Comparison of ENCODE assay signal across 8 mouse cellular contexts in the genomic region with DNA sequence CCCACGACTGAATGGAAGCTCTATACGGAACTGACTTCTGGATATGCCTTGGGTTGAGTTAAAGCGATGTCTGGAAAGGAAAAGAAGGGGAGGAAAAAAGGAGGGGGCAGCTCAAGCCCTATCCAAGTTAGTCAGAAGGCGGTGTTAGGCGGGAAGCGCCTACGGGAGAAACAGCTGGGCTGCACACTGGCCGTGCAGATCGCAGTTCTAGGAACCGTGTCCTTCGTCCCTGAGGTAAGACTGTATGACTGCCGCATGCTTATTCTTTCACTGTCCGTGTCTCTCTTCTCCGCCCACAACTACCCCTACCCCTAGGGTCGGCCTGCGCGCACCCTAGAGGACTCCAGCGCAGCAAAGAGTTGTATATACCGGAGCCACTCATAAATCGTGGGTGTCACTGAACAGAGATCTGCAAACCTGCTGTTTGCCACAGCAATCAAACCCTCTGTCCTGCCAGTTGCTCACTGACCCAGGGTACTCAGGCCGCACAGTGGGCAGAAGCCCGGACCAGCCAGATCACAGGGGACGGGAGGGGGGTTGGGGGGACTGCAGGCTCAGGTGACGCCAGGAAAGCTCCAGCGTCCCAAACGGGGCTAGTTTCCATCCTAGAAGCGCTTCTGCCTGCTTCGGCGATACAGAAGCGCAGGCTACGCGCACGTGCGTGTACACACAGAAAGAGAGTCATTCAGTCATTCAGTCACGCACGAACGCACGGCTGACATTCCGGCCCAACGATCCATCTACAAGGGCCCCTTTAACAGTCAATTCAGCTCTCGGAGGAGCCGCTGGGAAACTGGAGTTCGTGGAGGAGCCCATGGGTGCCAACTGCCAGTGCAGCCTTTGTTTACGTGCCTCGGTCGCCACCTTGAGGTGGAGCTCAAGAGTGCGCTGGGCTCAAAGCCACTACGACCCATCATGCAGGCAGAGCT. TPM values are rescaled to one million over a fixed set of nuclear protein-coding genes. Genes with fewer than 3 reads are reported as not detected.
DNase-seq lines count a peak whose midpoint lies in the region; ATAC-seq and TF ChIP-seq lines count a peak whose summit lies in the region.

No protein-coding gene starts in this region.

- peak overlapping the region; percentile 99 for H3K4me2 ChIP-seq in heart, embryonic 13.5 days
- peak overlapping the region; percentile 85 for H3K4me2 ChIP-seq in kidney, postnatal 0 days (ENCODE audit: low read length)
- peak overlapping the region; percentile 84 for H3K4me2 ChIP-seq in liver, embryonic 12.5 days
- peak overlapping the region; percentile 90 for H3K4me2 ChIP-seq in stomach, embryonic 14.5 days (replicated peaks; ENCODE audit: low read depth, low read length)

- TF ChIP-seq POLR2A in brain, embryonic 14.5 days (IDR thresholded peaks at IDR 0.05; ENCODE audit: borderline replicate concordance, extremely low read depth, insufficient read depth, insufficient read length, poor library complexity, severe bottlenecking), result no peak

- H3K36me3 ChIP-seq in heart, embryonic 13.5 days, result no peaks in the 10 kb centered on the region
- no peaks in the 10 kb centered on the region for H3K36me3 ChIP-seq in kidney, postnatal 0 days (ENCODE audit: insufficient read depth, low read length)
- H3K36me3 ChIP-seq in liver, embryonic 12.5 days, result no peaks in the 10 kb centered on the region
- no peaks in the 10 kb centered on the region for H3K36me3 ChIP-seq in stomach, embryonic 14.5 days (ENCODE audit: control insufficient read depth, insufficient read depth, low read length)

- ATAC-seq in erythroid progenitor cell, adult 5-6 weeks (replicated peaks; ENCODE audit: low FRiP score, poor library complexity, severe bottlenecking), result peak; percentile 93
- ATAC-seq in heart, embryonic 13.5 days (ENCODE audit: extremely low read depth, insufficient number of reproducible peaks, low FRiP score, low TSS enrichment), result peak; percentile 25; the same call in 1 of the 2 replicates
- peak; percentile 78 for ATAC-seq in kidney, postnatal 0 days (replicated peaks; ENCODE audit: low FRiP score, low read depth)
- peak; percentile 76 for ATAC-seq in liver, embryonic 12.5 days
- peak; percentile 66; the same call in 1 of the 2 replicates for ATAC-seq in stomach, embryonic 14.5 days (ENCODE audit: insufficient number of reproducible peaks, insufficient read depth, low FRiP score, low read depth)

- under 1% methylated on average over 48 of the region's 48 CpGs for WGBS in heart, embryonic 13.5 days
- WGBS in kidney, postnatal 0 days, result under 1% methylated on average over 48 of the region's 48 CpGs
- under 1% methylated on average over 48 of the region's 48 CpGs for WGBS in liver, embryonic 12.5 days (ENCODE audit: insufficient replicate concordance)
- WGBS in stomach, embryonic 14.5 days, result under 1% methylated on average over 48 of the region's 48 CpGs

- peak; percentile 56 for DNase-seq in CD4-positive helper T cell, adult 2 months (ENCODE audit: low read depth, low spot score)
- peak; percentile 95 for DNase-seq in brain, embryonic 14.5 days (ENCODE audit: low read depth)
- DNase-seq in kidney, postnatal 0 days (ENCODE audit: low spot score), result peak; percentile 89
- DNase-seq in natural killer cell, adult 2 months (ENCODE audit: low spot score in 2 of 2), result peak; percentile 57 to 64

- H3K4me1 ChIP-seq in heart, embryonic 13.5 days, result peaks cover 25% of the 10 kb centered on the region
- H3K4me1 ChIP-seq in kidney, postnatal 0 days (replicated peaks; ENCODE audit: insufficient read depth, low read length), result peaks cover 11% of the 10 kb centered on the region
- peaks cover 26% of the 10 kb centered on the region for H3K4me1 ChIP-seq in liver, embryonic 12.5 days
- 0 out of 2 replicates have a peak, but pooled peaks cover 3% of the 10 kb centered on the region for H3K4me1 ChIP-seq in stomach, embryonic 14.5 days (ENCODE audit: control insufficient read depth, insufficient read depth, low read length)

- no peaks in the 10 kb centered on the region for H3K9me3 ChIP-seq in heart, embryonic 13.5 days
- H3K9me3 ChIP-seq in kidney, postnatal 0 days (replicated peaks; ENCODE audit: low read length), result no peaks in the 10 kb centered on the region
- H3K9me3 ChIP-seq in liver, embryonic 12.5 days (replicated peaks), result no peaks in the 10 kb centered on the region
- no peaks in the 10 kb centered on the region for H3K9me3 ChIP-seq in stomach, embryonic 14.5 days (ENCODE audit: control insufficient read depth, low read depth, low read length)

- no peak overlapping the region; the same call in 1 of the 2 replicates for H3K27ac ChIP-seq in heart, embryonic 13.5 days (replicated peaks)
- H3K27ac ChIP-seq in kidney, postnatal 0 days, result no peak overlapping the region
- H3K27ac ChIP-seq in liver, embryonic 12.5 days, result no peak overlapping the region
- H3K27ac ChIP-seq in stomach, embryonic 14.5 days (ENCODE audit: low read length), result no peak overlapping the region

- peak overlapping the region; percentile 77 for H3K9ac ChIP-seq in heart, embryonic 13.5 days
- H3K9ac ChIP-seq in kidney, postnatal 0 days (ENCODE audit: low read depth, low read length), result 0 out of 2 replicates have a peak overlapping the region, but pooled peaks have one; percentile 27
- H3K9ac ChIP-seq in liver, embryonic 12.5 days, result peak overlapping the region; percentile 42; the same call in 1 of the 2 replicates
- no peak overlapping the region; the same call in 1 of the 2 replicates for H3K9ac ChIP-seq in stomach, embryonic 14.5 days (replicated peaks; ENCODE audit: low read depth, low read length)

- peaks cover 41% of the 10 kb centered on the region for H3K27me3 ChIP-seq in heart, embryonic 13.5 days (replicated peaks)
- H3K27me3 ChIP-seq in kidney, postnatal 0 days (ENCODE audit: insufficient read depth, low read length), result peaks cover 38% of the 10 kb centered on the region
- peaks cover 71% of the 10 kb centered on the region for H3K27me3 ChIP-seq in liver, embryonic 12.5 days (replicated peaks)
- peaks cover 17% of the 10 kb centered on the region for H3K27me3 ChIP-seq in stomach, embryonic 14.5 days (ENCODE audit: control insufficient read depth, insufficient read depth, low read length)

- H3K4me3 ChIP-seq in heart, embryonic 13.5 days, result peak overlapping the region; percentile 68
- H3K4me3 ChIP-seq in kidney, postnatal 0 days (replicated peaks; ENCODE audit: low read depth, low read length), result peak overlapping the region; percentile 37
- peak overlapping the region; percentile 56 for H3K4me3 ChIP-seq in liver, embryonic 12.5 days
- peak overlapping the region; percentile 41 for H3K4me3 ChIP-seq in stomach, embryonic 14.5 days (ENCODE audit: low read depth, low read length)

- TF ChIP-seq CTCF in brain, embryonic 14.5 days (IDR thresholded peaks at IDR 0.05; ENCODE audit: borderline replicate concordance, extremely low read depth, insufficient read depth, insufficient read length), result peak; percentile 96
- TF ChIP-seq CTCF in kidney, postnatal 0 days (IDR thresholded peaks at IDR 0.05; ENCODE audit: low read depth), result peak; percentile 92

RNA-seq across cellular contexts. Expression of gene 1110004F10Rik, which starts 0.6 kb away (rescaled TPM):
- polyA plus RNA-seq in brain, embryonic 14.5 days (2012; rRNA removed), result 197 and 225 TPM in 2 replicates
- 50.7 and 81.8 TPM in 2 replicates for total RNA-seq in erythroid progenitor cell, adult 5-6 weeks (2015; ENCODE audit: low replicate concordance)
- 46.9 and 76.1 TPM in 2 replicates for total RNA-seq in erythroid progenitor cell, adult 5-6 weeks (2017; ENCODE audit: low replicate concordance)
- 156 and 180 TPM in 2 replicates for polyA plus RNA-seq in heart, embryonic 13.5 days (2015; fragmentation: Nextera tagmentation; extraction: Ambion mirVana)
- 251 and 271 TPM in 2 replicates for polyA plus RNA-seq in kidney, postnatal 0 days (2015; fragmentation: Nextera tagmentation; extraction: Ambion mirVana)
- 150 TPM in 2 replicates for polyA plus RNA-seq in liver, embryonic 12.5 days (2016; fragmentation: Nextera tagmentation; extraction: Ambion mirVana)
- 271 and 275 TPM in 2 replicates for polyA plus RNA-seq in stomach, embryonic 14.5 days (2014; fragmentation: Nextera tagmentation; extraction: Ambion mirVana)

RNA-seq across cellular contexts. Expression of gene Sox6, which starts 1.2 kb away (rescaled TPM):
- 19.9 and 23.1 TPM in 2 replicates for polyA plus RNA-seq in brain, embryonic 14.5 days (2012; rRNA removed)
- 1,078 and 1,095 TPM in 2 replicates for total RNA-seq in erythroid progenitor cell, adult 5-6 weeks (2015; ENCODE audit: low replicate concordance)
- 892 and 1,010 TPM in 2 replicates for total RNA-seq in erythroid progenitor cell, adult 5-6 weeks (2017; ENCODE audit: low replicate concordance)
- 27.2 and 30.0 TPM in 2 replicates for polyA plus RNA-seq in heart, embryonic 13.5 days (2015; fragmentation: Nextera tagmentation; extraction: Ambion mirVana)
- 24.3 and 29.3 TPM in 2 replicates for polyA plus RNA-seq in kidney, postnatal 0 days (2015; fragmentation: Nextera tagmentation; extraction: Ambion mirVana)
- polyA plus RNA-seq in liver, embryonic 12.5 days (2016; fragmentation: Nextera tagmentation; extraction: Ambion mirVana), result 54.2 and 61.1 TPM in 2 replicates
- polyA plus RNA-seq in stomach, embryonic 14.5 days (2014; fragmentation: Nextera tagmentation; extraction: Ambion mirVana), result 38.7 and 40.6 TPM in 2 replicates

RNA-seq across cellular contexts. Expression of gene Gm4353, which starts 44.6 kb away (rescaled TPM):
- 0.93 and 1.7 TPM in 2 replicates for polyA plus RNA-seq in brain, embryonic 14.5 days (2012; rRNA removed)
- total RNA-seq in erythroid progenitor cell, adult 5-6 weeks (2015; ENCODE audit: low replicate concordance), result not detected in 2 replicates
- 0.77 and 1.2 TPM in 2 replicates for total RNA-seq in erythroid progenitor cell, adult 5-6 weeks (2017; ENCODE audit: low replicate concordance)
- 0.11 and 0.52 TPM in 2 replicates for polyA plus RNA-seq in heart, embryonic 13.5 days (2015; fragmentation: Nextera tagmentation; extraction: Ambion mirVana)
- 0.61 and 0.86 TPM in 2 replicates for polyA plus RNA-seq in kidney, postnatal 0 days (2015; fragmentation: Nextera tagmentation; extraction: Ambion mirVana)
- 0.43 and 0.82 TPM in 2 replicates for polyA plus RNA-seq in liver, embryonic 12.5 days (2016; fragmentation: Nextera tagmentation; extraction: Ambion mirVana)
- 0.71 and 1.2 TPM in 2 replicates for polyA plus RNA-seq in stomach, embryonic 14.5 days (2014; fragmentation: Nextera tagmentation; extraction: Ambion mirVana)

Comparison
In these comparisons a context has a peak if more than half of its experiments do, and no peak if none do; other contexts are left out.
1. ATAC-seq: peak in every context shown above with its lines; median percentile 93 in erythroid progenitor cell, adult 5-6 weeks; 78 in kidney, postnatal 0 days; 76 in liver, embryonic 12.5 days; 66 in stomach, embryonic 14.5 days; 25 in heart, embryonic 13.5 days.